Mouse (Mus musculus) right cerebral cortex, postnatal 14 days (tissue): Measurements from ENCODE around the gene Parva.

Experiments
- DNase-seq: peaks from one replicate; pipeline ENCODE4 v3.0.0; 2022

Gene Parva

DNA sequence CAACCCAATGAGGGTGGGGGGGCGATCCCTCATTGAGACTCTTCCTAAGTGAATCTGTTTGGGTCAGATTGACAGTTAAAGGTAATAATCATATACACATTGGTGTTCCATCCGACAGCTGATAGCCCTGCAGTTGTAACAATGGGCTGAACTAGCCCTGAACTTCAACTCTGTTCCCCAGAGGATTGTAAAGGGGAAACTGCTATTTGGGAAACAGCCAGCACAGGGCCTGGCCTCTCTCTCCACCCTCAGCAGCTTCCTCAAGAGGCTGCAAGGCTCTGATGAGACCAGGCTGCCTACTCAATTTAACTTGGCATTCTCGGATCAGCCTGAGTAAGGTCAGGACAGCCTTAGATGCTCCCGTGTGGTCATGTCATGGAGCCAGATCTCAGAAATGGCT, 99.9 kb downstream of the Parva start:
- no peak for DNase-seq

DNA sequence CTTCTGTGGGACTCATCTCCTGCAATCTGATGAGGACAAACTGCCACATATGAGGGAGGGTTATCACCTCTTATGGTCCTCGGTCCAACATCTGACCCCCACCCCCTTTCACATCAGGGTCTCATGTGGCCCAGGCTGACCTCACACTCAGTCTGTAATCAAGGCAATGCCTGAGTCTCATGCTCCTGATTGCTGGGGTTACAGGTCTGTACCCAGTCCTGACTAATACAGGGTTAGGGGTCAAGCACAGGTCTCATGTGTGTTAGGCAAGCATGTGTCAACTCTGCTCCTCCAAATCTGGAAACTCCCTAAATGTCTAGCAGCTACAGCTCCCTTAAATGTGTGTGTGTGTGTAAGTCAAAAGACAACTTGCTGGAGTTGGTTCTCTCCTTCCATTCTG, 100.8 kb downstream of the Parva start:
- no peak for DNase-seq

DNA sequence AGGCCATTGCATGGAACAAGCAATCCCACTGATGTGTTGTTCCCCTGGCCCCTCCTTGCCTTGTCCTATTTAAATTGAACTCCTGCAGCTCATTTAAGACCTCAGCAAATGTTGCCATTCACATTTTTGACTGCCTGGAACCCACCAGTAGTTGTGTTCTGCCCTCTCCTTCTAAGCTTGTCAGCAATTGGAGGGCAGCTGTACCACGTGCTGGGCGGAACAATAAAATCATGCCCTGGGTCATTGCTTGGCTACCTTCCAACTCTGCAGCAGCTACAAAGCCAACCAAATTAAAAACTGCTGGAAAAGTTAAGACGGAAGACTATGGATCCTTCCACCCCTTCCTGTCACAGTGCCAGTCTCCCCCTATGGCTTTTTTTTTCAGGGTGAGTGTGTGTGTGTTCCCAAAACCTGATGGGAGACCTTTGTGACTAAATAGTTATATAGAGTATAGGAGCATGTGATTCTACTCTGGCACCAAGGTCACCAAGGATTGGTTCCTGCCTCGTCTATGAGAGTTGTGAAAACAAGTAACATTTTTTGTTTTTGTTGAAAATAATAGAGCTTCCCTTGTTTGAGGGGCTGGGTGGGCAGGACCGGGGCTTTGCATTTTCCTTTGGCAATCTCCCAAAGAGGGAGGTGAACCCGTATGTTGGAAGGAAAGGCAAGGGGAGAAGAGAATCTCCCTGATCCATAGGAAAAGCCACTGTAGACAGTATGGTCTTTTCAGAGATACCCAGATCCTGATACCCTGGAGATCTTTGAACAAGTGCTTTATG, 101.5 kb downstream of the Parva start:
- DNase-seq, result no peak

DNA sequence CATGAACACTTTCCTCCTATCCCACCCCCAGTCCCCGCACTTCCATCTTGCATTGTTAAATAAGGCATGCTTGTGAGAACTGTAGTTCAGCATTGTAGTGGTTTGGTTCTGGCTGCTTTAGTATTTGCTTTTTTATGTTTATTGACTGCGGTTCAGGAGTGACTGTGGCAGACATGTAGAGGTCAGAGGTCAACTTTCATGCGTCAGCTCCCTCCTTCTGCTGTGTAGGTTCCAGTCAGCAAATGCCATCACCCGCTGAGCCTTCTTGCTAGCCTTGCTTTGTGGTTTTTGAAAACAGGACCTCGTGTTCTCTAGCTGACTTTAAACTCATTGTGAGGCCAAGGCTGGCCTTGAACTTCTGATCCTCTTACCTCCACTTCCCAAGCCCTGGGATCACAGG, 103.6 kb downstream of the Parva start:
- DNase-seq, result no peak

DNA sequence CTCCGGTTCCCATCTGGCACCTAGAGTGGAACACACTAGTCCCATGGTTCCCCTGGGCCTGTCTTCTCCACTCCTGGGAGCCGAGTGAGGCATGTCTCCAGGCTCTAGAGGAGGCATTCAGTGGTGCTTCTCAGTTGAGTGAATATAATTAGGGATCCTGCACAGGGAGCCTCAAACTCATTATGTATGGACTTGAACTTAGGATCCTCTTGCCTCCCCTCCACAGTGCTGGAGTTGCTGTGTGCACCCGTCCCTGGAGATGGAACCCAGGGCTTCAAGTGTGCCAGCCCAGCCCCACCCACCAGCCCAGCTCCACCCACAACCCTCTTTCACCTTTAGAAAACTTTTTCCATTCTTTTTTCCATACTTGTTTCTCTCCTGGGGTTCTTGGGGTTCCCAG, 106.8 kb downstream of the Parva start:
- DNase-seq, result no peak

DNA sequence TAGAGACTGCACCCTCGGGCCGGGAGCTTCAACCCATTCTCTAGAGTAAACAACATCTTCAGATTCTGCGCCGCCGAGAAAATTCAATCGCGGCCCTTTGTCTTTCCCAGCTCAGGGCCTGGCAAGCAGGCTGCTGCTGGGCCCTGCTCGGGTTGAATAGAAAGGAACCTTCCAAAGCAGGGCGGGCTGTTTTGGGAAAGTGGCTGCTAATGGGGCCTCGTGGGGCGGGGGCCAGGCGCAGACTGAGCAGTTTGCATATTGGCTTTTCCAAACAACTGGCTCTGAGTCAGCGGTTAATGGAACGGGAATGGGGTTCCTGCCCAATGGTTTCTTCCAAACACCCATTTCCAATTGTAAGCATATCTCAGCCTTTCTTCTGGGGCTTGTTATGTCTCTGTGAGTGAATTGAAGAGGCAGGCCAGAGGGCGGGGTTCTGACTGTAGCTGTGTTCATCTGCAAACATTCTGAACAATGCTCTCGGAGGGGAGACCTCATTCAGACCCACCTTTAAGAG, 108.2 kb downstream of the Parva start:
- DNase-seq, result peak; percentile 40

DNA sequence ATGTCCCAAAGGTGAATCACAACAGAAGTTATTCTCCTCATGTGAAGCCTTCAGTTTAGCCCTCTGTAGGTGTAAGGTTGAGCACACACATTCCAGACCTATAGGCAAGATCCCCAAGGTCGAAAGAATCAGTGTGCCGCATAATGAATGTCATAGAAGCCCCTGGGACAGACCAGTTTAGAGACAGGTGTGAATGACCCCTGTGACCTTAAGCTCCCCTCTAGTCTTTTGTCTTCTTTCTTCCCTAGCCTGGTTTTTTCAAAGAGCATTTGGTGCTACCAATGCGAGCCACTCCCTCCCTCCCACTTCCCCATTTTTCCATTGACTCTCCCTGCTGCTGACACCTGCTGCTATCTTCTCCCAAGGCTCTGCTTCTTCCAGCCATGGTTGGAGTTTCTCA, 121.8 kb downstream of the Parva start:
- DNase-seq, result no peak

DNA sequence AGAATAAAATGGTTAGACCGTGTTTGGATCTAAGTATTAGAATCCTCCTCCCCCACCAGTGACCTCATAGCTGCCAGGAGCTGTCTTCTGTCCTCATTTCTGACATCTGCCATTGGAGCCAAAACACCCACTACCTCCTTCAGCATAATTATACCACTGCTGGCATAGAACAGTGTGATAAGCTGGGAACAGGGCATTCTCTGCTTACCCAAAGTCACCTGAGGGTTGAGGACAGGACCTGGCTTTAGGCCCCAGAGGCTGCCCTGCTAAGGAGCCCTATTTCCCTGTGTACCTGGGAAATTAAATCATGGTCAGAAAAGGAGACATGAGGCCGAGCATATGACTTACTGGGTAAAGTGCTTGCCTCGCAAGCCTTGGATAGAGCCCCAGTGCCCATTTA, 134.2 kb downstream of the Parva start:
- no peak for DNase-seq

DNA sequence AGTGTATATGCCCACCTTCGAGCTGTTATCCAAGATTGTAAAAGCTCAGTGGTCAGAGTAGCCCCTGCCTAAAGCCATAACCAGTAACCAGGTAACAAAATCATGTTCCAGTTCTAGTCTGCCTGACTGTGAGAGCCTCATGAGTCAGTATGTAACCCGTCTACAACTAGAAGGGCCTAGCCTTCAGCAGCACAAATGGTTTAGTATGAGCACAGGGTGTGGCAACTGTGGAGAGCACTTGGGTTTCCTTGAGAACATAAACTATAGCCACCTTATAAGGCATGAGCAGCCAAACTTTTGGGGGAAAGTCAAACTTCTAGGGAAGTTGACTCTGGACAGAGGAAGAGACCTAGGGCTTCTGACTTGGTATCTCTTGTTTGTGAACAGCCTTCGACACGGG, 139.7 kb downstream of the Parva start:
- no peak for DNase-seq

DNA sequence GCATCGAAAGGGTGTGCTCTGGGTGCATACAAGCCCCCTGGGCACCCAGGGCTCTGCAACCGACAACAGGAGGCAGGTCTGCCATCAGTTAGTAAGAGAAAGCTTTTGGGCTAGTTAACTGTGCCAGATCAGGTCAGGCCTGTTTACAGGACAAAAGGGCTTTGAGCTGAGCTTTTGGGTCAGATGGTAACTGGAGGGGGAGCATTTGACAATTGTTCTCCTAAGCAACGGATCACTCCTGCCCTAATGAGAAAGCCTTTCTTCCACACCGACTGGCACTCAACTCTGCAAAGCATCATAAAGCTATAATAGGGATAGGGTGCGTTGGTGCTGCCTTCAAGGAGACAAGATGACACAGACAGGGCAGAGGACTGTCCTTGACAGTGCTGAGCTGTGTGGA, 141.7 kb downstream of the Parva start:
- no peak for DNase-seq

DNA sequence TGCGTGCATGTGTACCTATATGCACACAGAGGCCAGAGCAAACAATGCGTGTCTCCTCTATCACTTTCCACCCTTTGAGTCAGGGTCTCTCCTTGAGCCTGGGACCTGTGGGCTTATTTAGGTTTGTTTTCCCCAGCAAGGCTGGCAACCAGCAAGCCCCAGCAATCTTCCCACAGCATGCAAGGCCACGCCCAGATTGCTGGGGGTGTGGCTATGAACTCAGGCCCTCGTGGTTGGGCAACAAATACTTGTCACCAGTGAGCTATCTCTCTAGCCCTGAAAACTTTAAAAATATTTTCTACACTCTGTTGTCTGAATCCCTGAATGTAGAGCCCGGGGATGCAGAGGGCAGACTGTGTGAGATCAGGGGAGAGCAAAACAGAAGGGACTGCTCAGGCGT, 154.3 kb downstream of the Parva start:
- no peak for DNase-seq

DNA sequence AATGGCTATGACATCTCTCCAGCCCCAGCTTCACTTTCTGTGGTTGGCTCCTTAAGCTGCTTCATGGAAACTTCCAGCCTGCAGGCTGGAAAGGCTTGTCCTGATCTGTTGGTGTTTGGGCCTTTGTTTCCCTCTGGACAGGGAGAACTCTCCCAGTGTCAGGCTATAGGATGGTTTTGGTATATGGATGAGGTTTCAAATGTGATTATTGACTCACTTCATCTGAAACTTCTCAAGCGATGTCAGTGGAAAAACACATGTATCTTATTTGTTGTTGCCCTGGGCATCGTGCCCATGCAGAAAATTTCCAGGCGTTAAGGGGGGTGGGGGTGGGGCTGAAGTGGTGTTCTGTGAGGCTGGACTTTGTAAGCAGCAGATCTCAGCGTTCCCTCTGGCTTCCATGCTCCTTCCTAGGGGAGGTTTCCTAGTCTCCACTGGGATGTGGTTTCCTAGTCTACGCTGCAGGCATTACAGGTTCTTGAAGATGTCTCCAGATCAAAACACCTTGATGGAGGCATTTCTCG, 155.6 kb downstream of the Parva start:
- no peak for DNase-seq

DNA sequence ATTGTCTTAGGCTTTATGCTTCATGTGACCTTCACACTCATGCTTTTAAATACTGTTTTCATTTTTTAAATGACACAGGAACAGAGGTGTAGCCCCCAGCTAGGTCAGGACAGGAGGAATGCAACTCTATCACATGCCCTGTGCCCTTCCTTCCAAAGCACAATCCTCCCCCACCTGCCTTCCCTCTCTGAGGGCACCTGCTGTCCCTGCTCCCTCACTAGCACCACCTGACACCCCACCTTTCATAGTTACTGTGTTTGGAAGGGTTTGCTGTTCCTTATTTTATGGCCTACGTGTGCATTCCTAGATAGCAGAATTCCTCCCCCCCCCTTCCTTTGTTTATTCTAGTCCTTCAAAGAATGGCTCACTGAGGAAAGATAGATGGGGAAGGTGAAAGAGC, 160.1 kb downstream of the Parva start:
- DNase-seq, result no peak

DNA sequence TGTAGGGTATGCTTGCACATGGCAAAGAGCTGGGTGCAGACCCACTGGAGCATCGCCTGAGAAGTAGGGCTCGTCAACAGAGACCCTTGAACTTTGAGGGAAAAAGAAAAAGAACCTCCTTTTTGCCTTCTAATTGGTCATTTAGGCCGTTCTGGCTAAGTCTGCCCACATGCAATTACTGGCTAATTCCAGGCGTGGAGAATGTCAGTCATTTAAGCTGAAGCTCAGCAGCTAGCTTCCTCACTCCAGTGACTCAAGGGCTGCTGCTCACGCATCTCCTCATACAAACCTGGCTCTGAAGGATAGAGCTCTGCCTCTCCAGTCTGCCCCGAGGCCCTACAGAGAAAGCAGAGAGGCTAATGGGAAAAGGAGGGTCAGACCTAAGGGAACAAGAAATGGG, 162.2 kb downstream of the Parva start:
- no peak for DNase-seq

DNA sequence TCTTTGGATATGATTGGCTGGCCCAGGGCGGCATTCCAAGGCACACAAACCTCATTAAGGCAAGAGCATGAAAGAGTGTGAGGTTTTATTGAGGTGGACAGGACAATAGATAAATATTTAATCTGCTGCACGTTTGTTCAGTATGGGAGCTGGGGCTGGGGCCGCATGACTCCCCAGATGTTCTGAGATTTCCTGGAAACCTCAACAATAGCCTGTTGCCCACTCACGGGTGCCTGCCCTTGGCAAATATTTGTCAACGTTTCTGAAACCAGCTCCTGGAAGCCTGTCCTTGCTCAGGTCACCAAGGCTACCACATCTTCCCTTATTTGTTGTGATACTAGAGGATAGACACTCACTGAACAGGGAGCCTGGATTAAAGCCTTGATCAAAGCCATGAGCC, 166.3 kb downstream of the Parva start:
- DNase-seq, result no peak

DNA sequence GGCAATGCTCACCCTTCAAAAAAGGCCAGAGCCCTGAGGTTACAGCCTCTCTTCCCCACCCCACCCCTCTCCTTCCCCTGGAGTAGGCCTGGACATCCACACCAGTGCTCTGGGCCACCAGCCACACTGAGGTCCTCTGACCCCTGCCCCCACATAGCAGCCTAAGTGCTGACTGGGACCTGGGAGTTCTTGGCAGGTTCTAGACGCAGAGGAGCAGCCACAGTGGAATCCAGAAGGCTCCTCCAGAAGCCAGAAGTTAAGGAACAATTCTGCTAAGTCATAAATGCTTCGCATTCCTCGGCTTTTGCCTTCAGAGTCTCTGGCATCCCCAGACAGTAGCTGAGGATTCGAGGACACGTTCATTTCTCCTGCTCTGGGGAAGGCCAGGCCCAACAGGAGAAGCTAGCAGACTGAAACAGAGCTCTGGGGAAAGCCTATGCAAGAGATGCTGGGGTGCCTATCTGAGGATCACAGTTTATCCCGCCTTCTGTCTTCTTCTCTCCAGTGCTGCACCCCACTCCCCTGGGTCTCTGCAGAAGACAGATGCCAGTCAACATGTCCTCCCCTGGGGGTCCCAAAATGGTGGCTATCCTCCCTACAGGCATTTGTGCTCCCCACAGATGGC, 168.0 kb downstream of the Parva start:
- no peak for DNase-seq

DNA sequence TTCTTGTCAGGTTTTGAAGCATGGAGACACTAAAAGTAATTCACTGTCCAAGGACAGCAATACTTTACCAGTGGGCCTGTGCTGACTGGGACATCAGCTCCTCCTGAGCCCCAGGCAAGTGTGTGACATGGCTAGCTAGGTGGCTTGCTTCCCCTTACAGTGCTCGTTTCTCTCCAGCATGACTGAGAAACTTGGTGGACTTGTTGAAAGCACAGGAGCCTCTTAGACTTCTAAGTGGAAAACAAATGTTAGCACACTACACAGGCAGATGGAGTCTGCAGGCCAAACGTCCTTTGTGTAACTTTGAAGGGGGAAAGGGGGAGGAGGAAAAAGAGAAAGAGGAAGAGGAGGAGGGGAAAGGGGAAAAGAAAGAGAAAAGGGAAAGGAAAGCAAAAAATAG, 172.3 kb downstream of the Parva start:
- DNase-seq, result no peak

DNA sequence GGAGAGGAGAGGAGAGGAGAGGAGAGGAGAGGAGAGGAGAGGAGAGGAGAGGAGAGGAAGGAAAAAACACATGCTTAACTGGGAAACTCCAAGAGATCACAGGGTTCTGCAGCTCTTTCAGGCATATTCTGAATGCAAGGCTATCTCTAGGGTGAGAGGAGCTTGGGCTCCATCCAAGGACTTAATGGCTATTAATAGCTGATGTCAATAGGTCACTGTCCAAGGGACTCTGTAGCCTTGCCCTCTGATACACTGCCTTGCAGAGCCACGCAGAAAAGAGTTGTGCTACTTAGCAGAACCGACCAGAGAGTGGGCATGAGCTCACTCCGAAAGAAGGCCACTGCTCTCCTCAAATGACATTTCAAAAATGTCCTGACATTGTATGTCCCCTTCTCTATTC, 172.9 kb downstream of the Parva start:
- no peak for DNase-seq

DNA sequence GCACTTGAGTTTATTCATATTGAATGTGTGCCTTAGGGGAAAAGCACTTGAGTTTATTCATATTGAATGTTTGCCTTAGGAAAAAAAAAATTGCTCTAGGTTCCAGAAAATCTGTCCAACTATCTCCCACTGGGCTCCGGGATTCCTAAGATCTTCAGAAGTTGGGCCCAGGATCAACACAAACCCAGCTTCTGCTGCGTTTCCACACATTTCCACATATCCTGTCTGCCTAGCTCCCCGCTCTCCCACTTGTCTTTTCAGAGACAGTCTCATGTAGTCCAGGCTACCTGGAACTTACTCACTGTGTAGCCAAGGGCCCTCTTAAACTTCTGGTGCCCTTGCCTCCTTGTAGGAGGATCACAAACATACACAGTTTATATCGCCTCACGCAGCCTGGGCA, 175.7 kb downstream of the Parva start:
- DNase-seq, result no peak

DNA sequence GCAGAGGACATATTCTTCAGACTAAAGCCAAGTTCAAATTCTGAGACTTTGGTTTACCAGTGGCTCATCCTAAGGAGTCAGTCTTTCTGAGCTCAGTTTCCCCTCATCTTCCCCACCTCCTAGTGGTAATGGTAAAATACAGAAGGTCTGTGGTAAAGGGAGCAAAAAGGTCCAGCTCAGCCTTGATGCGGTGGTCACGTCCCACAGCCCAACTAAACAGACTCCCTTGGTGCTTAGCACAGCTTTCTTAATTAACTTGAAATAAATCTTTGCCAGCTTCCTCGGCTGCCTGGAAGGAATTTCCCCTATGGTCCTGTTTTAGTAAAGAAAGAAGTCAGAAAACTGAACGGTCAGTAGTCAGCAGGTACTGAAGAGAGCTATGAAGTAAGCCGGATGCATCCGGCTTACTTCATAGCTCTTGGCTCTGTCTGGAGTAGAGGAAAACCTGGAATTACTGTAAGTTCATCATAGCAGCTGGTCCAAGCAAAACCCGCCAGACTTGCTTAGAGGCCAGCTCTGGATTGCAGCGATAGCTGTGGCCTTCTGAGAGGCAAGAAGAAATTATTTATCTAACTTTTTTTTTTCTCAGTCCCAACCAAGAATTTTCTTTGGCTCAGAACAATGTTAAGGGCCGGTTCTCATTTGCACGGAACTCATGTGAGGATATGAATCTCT, 176.3 kb downstream of the Parva start:
- DNase-seq, result no peak

DNA sequence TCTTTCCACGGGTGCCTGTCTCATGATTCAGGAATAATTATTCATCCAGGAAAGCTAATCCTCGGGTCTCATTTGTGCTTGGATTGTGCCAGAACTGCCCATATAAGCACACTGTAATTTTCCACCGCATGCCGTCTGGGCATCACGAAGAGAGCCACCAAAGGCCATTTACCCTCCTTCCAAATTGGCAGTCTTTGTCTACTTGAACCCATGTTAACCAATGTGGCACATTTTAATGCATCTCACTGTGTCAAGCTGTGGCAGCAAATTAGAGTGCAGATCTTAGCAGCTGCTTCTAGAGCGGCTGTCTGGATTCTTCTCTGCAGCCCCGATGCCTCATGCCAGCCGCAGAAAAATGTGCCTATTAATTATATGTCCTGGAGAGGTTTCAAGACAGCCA, 176.9 kb downstream of the Parva start:
- no peak for DNase-seq

DNA sequence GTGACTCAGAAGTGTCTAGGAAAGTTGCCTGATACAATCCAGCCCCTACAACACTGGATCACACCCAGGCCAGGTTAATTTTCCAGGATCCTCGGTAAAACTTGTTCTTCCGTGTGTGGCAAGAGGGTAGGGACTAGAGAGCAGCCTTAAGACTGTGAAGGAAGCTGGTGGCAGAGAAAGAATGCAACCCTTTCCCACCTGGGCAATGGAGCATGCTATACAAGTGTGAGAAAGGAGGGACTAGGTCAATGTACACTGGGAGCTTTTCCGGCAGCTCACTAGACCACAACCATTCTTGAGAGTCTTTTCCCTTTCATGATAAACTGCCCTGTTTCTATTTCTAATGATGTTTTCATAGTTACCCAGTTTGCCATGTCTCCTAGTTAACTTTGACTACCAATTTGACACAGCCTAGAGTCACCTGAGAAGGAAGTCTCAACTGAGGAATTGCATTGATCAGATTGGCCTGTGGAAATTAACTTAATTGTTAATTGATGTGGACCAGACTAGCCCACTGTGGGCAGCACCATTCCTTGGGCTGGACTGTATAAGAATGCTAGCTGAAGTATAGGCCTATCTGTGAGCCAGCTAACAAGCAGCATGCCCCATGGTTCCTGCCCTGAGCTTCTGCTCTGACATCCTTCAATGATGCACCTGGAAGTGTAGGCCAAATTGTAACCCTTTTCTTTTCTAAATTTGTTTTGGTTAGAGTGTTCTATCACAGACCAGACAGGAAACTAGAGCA, 186.9 kb downstream of the Parva start:
- DNase-seq, result no peak
